Mouse (Mus musculus) heart, postnatal 36 days (tissue): ENCODE measurements at regions not wholly inside any gene's neighbourhood (a gene's known extent, or its start where the extent isn't known, plus 50 kb on each side); places are given as distances from the start of the nearest gene placed in this dataset.

ENCODE experiments used
- DNase-seq, 2 experiments: peaks; one replicate each; pipeline ENCODE4 v3.0.0; 2021 to 2022
- intact Hi-C: fragments of 180-260 bp; cut with DNase I; formaldehyde crosslinking; loops from one replicate; pipeline ENCODE4 v1.15.1; 2025

DNA sequence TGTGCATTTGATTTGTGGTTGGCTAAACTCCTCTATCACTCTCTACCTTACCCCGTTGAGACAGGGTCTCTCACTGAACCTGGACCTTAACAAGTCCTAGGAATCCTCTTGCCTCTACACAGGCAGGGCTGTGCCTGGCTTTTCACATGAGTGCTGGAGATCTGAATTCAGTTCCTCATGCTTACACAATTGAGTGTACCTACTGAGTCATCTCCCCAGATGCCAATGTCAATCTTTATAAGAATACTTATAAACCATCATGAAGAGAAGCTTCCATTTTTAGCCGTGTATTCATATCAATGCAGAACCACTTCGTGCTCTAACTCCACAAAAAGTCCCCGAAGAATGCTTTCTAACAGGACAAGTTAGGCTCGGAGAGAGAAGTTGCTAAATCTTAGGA is 83.1 kb upstream of the Zc3h12c start:
- intact Hi-C loops: no loop called here
- DNase-seq: no peak

GRCm38 (mm10) chr9:52246712-52247111 is 78.3 kb upstream of the Zc3h12c start:
- intact Hi-C loops: no loop called here
- no peak for DNase-seq

- intact Hi-C loops: no loop called here
These were observed 75.7 kb upstream of the Zc3h12c start for GRCm38 (mm10) chr9:52244081-52244480.

DNA sequence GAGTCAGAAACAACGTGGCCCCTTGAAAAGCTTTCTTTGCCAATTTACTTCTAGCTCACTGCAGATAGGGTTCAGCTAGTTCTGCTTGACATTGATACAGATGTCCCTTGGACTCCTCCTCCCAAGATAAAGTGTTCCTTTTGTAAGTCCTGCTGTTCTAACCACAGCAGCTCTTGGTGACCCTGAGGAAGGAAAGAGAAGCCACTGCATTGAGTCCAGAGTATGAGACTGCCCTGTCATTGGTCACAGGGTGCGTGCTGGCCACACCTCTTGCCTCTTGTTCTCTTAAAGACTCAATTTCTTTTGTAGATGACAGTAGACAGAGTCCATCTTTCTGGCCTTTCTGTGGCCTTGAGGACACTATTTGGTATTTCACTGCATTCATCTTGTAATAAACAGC is 74.7 kb upstream of the Zc3h12c start:
- intact Hi-C loops: no loop called here
- no peak for DNase-seq

More at GRCm38 (mm10) chr9:52244081-52244480, 75.7 kb upstream of the Zc3h12c start:
- no peak for DNase-seq

- no peak for DNase-seq
- intact Hi-C loops: no loop called here
These were observed 73.2 kb upstream of the Zc3h12c start for GRCm38 (mm10) chr9:52241577-52241976.

GRCm38 (mm10) chr9:52240585-52241320 is 72.4 kb upstream of the Zc3h12c start:
- intact Hi-C loops: no loop called here

GRCm38 (mm10) chr9:52234775-52235174 is 66.4 kb upstream of the Zc3h12c start:
- intact Hi-C loops: no loop called here
- DNase-seq: no peak

More at GRCm38 (mm10) chr9:52240585-52241320, 72.4 kb upstream of the Zc3h12c start:
- no peak for DNase-seq

DNA sequence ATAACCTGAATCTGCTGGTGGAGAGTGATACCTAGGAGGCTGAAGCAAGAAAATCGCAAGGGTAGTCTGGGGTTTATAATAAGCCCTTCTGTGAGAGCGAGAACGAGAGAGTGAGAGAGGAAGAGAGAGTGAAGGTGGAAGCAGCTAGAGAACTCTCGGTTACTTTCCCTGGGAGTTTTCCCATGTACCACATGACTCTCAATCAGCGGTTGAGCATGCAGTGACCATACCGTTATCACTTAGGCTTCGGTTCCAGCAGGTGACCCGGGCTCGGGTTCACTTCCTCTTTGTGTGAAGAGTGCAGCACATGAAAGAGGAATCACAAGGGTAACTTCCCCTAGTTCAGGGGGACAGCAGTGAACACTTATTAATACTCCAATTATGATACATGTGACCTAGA is 61.2 kb upstream of the Zc3h12c start:
- no peak for DNase-seq

DNA sequence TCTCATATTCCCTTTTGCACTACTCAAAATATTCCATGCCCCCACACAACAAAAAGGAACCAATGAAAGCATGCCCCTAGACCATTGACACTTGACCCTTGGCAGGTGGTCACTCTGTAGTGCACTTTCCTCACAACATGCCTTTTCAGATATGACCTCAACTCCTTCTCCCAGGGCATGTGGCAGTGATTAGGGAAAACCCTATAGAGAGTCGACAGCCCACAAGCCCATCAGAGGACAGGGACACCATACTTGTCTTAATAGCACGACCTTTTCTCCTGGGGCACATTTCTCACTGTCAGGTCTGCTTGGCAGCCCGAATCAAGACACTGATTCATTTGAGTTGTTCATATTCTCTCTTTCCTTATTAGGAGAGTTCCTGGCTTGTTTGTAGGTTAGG is 57.3 kb upstream of the Zc3h12c start:
- no peak for DNase-seq
- intact Hi-C loops: no loop called here

More for the DNA sequence above, 61.2 kb upstream of the Zc3h12c start:
- intact Hi-C loops: no loop called here

DNA sequence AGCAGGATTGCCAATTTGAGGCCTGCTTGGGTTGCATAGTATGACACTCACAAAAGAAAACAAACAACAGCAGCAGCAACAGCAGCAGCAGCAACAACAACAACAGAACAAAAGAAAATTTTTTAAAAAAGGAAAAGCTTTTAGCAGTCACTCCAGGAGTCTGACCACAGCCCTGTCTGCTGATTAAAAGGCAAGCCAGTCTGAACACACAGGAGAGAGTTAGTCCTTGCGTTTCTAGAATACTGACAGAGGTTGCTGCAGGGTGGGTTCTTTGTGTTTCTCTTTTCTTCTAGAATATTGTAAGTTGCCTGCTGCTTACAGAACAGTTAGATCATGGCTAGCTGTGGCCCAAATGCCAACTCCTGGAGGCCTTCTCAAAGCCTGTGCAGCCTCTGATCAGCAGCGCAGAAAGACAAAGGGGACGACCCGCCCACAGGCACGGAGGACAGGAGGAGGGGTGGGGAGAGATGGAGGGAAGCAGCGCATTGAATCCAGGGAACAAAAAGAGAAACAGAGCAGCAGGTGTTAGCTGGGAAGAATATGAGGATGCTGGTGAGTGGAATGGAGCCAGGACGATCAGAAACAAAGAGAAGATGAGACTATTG is 55.2 kb upstream of the Zc3h12c start:
- no peak for DNase-seq

More for the DNA sequence above, 55.2 kb upstream of the Zc3h12c start:
- intact Hi-C loops: no loop called here
